Mouse (Mus musculus): Measurements from ENCODE around the gene Kcnma1.
A peak's percentile ranks its signal among the peaks of the same experiment; 100 is the strongest.

The Kcnma1 gene

DNA sequence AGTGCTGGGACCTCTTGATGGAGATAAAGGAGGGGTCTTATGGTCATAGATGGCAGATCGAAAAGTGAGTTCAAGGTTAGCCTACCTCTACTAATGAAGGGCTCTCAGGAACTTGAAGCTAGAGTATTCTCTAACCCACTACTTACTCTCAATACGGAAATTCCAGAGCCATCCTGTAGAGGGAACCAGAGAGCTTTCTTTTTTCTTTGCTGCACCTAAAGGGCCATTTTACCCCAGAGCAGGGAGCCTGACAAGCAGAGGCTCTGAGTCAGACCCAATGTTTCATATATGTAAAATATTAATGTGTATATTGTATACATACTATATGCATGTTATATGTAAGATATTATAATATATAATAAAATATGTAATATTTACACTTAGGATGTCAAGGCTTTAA lies 431.1 kb downstream of the Kcnma1 start:
- DNase-seq: peak; percentile 10 to 60

DNA sequence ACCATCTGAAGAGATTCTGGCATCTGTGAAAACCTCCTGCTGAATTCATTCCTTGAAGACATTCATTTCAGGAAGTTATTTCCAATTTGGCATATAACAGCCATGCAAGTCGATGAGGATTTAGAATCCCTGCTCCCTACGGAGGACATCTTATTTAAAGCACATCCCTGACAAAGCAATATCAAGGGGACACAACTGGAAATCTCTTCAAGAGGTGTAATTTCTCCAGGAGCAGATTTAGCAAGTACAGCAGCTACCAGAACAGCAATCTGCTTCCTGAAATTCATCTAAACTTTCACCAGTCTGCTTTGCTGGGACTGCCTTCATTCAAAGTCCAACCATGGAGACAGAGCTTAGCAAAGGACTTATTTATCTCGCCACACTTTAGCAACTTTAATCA lies 433.0 kb downstream of the Kcnma1 start:
- DNase-seq: no peak

DNA sequence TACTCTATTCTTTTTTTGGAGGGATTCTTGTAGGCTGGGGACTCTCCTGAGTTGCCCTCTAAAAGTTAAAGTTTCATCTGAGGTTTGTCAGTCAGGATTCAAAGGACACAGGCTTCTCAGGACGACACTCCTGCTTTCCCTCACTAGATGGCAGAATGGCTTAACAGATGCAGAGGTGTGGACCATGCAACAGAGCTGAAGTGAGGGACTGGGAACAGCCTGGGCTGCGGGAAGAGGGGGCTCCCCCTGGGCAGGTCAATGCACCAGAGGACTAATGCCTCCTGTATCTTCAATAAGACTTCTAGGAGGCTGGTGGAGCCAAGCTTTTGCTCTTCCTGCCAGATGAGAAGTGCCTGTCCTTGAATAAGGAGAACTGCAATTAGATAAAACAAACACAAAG lies 438.3 kb downstream of the Kcnma1 start:
- DNase-seq: no peak

DNA sequence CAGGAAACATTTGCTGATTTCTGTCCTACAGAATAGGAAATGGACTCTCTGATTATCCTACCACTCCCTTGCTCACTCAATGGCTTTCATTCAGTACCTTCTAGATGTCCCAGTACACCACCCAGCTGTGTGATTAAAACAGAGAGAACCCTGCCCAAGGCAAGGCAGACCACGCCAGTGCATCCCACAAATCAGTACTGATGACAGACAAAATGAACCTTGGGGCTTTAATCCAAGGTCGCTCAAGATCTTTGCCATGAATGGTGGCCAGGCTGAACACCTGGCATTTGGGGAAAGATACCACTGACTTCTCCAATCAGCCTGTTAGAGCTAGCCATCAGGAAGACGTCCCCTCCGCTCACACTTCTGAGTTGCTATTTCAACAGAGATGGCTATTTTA lies 440.2 kb downstream of the Kcnma1 start:
- DNase-seq: no peak

DNA sequence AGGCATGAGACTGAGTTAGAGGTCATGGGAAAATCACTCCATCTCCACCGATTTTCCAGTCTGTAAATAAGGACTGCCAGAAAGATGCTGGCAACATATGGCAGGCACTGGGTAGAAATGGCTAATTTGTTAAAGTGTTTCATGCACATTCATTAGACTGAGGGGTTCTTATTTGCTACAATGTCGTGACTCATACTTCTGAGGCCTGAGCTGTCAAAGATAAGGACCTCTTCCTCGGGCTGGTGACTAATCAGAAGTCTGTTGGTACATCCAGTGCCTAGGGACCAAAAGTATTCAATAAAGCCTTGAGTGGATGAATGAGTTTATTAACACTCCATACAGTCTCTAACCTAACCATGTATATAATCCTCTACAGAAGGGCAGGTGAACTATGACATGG lies 440.9 kb downstream of the Kcnma1 start:
- no peak for DNase-seq

DNA sequence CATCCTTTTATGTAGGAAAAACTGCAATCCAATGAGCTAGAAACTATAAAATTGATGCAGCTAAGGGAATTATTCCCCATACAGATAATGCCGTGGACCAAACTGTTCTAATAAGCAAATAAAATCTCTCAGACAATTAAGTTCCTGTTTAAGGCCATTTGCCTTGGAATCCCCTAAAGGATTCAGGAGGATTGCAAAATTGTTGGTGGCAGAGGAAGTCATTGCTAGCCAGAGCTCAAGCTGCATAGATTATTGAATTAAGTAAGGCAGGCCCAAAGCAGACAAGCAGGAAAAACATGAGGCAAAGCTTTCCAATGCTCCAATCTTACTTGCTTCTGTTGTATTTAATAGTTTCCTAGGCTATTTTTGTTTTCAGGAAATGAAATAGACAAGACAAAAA lies 441.5 kb downstream of the Kcnma1 start:
- DNase-seq: no peak

DNA sequence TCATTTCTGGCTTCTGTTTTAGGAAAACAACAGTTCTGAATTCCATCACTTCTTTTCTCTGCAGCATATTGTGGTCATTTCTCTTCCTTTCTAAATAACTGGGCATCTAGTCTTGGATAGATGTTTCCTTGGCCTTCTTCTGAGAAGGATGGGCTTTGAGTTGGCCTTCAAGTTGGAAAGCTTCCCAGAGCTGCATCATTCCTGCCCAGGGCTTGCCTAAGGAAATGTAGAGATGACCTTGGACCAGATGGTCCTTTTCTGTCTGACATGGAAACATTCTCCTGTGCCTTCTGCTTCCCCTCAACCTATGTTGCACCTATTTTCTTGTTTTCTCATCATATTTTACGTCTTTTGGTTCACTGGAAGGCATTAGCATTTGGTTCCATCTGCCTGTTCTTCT lies 444.0 kb downstream of the Kcnma1 start:
- peak in 1 of 2 experiments; percentile 28 for DNase-seq

DNA sequence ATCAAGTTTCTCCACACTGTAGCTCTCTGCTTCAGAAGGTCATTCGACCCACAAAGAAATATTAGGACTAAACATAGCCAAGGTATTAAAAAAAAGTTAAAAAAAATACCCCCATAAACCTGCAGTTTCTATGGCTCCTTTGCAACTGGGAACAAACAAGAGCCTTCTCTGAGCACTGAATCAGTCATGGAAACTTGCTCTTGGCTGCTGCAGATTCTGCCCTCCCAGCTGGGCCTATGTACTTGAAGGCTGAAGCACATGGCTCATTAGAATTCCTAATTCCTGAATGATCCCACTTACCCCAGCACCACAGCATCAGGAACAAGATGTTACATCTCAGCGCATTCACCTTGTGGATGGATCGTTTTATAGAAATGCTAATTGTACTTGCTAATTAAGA lies 448.4 kb downstream of the Kcnma1 start:
- no peak for DNase-seq

DNA sequence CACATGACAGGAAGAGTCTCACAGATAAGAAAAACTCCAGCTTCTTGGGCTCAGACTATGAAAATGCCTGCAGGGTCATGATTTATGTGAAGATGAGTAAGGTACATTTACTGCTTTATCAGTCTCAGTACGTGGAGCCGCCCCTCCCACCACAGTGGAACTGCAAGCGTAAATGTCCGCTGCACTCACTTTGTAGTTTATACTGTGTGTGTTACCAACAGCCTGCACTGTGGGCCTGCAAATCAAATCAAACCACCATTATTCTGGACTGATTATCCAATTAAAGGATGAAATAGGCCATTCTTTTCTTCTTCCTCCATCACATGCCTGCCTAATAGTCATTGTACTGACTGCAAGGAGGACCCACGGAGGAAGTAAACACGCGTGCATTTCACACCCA lies 449.8 kb downstream of the Kcnma1 start:
- no peak for DNase-seq

DNA sequence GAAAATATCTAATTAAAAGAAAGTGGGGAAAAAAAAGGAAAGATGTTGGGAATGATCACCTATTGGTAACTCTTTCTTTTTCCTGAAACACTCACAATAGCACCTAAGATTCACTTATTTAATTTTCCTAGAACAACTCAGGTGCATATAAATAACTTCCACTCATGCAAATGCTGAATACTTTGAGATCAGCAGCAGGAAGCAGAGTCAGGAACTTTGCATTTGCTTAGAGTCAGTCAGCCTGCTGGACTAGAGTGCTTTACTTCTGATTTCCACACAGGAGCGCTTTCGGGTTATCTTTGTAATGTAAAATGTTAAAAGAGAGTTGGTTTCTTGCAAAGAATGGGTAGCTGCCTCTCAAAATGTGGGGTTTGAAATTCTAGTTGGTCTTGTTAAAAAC lies 451.1 kb downstream of the Kcnma1 start:
- no peak for DNase-seq

DNA sequence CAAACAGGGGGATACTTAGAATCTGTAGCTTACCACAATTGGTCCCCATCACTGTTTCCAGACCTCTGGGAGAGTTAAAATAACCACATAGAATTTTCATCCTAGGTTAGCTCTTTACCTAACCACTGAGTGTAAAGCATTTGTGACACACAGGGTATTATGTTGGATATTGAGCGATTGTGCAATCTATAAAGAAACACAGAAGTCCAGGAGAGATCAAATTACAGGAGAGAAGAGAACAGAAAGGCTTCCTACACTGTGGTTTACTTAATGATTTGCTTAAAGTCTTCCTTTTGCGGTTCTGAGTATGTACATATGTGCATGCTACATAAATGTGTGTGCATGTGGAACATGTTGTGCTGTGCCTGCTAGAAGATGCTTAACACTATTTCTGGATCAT lies 458.6 kb downstream of the Kcnma1 start:
- no peak for DNase-seq

DNA sequence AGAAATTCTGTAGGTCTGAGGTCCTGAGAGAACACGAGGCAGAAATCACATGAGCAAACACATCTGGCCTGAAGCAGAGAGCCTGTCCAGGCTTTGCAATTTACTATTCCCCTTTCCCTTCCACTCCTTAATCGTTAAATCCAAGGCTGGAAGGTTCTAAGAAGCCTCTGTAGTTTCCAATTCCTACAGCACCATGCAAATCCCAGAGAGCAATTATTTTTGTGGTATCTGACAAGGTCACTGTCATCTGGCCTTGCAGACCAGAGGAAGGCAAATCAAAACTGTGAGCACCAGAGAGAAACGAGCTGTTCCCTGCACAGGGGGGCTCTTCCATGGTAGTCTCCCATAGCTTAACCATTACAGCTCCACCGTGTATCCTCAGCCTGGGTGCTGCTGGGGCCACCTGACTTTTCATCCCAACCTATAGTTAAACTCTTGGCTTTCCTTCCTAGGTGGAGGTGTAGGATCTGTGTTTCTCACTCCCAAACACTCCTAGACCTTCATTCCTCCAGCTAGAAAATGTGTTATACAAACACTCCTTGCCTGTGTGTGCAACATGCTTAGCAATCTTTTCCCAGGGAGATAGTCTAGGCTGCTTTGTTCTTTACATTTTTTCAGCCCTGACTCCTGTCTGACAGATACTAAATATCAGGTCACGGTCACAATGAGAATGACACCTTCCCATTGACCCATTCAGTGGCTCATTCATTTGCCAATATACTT lies 461.9 kb downstream of the Kcnma1 start:
- DNase-seq: no peak

DNA sequence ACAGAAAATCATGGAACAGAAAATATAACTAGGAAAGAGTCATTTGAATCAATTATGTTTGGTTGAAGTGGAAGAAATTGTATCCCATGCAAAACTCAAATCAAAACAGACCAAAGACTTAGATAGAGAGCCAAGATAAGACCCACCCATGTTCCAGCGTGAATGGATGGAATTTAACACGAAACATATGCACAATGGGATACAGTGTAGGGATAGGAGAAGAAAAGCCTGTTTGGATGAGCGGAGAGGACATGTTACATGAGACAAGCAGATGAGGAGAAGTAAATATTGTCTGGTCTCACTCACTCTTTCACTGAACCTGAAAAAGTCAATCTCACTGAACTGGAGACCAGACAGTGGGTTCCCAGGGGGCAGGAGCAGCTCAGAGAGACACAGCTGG lies 463.8 kb downstream of the Kcnma1 start:
- DNase-seq: no peak

DNA sequence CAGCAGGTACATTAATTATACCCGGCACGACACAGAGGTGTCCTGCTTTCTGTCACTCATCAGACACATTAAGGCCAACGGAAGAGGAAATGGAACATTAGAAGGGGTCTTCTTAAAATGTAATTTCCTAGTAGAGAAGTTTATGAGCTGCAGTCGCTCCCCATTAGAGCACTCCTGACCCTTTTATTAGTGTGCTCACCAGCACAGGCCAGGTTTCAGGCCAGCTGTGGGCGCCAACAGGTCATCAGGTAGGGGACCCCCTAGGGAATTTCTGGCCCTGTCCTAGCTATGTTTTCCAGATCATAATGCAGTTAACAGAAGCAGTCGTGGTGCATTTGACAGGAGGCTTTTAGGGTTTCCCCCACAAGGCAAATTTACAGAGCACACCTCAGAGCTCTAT lies 472.2 kb downstream of the Kcnma1 start:
- DNase-seq: no peak

DNA sequence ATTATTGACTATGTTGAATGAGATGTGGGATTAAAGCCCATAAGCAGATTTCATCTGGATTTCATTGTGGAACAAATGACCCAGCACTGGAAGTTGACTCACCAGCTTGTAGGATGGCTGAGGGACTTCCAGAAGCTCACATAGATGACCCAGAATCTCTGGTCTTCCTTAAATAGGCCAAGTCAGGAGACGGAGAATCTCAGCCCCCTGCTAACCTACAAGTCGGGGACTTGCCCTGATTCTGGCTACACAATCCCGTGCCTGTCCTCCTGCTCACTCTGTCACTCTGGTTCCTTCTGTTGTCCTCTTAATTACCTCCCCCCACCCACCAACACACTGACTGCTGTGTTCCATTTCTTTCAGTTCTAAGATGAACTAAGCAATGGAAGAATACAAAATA lies 474.7 kb downstream of the Kcnma1 start:
- DNase-seq: no peak

DNA sequence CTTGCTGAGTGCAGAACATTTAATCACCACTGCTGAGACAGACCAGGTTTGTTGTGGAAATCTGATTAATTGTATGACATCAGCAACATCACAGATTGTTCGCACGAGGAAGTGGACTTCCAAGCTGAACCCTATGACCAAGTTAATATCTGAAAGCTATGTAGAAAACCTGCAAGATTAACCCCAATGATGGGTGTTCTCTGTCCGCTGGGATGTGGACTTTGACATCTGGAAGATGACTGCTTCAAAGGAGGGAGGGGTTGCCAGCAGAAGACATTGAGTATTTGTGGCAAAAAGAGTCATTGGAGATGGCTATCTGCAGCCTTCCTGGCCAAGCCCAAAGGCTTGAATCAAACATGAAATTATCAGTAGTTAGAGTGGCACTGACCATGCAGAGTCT lies 480.9 kb downstream of the Kcnma1 start:
- no peak for DNase-seq

DNA sequence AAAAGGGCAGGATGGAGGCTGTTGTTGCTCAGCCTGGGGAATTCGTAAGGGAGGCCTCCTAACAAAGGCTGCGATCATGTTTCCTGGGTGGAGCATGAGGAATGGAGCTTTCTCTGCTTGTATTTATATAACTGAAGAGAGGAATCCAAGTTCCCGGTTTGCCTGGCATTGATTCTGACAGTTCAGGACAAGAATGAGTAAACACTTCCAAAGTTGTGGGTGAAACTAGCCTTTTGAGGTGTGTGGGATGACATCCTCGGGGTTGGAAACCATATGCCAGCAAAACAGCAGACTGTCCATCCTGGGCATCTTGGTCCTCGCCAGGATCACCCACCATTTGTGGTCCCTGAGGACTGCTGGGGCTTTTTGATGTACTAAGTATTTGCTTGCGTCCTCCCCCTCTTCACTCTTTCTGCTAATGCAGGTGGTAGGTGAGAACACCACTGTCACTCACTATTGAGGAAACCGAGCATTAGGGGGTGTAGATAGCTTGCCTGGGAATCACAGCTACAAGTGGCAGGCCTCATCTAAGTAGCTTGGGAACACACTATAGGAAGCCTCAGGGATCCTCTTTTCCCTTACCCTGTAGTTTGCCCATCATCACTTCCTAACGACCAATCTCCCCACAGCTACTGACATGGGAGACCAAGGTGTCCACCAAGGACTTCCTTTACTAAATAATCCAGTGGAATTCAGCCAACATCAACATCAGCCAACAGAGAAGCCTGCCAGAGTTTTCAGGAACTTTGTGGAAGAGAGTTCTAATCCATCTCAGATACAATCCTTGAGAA lies 482.4 kb downstream of the Kcnma1 start:
- DNase-seq: no peak

DNA sequence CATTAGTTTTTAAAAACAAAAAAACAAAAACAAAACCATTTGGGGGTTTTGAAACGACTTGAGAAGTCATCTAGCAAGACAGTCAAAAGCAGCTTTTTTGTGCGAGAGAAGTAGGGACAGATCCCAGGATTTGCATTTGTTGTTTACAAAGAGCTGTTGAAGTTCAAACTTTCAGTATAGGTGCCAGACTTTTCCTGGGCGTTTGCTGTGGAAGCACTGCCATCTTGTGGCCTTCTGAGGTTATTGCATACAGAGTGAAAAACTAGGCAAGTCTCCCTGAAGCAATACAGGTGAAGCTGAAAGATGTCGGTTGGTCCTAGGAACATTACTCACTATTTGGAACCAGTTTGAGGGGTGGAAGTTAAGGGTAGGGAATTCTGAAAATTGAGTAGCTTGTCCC lies 484.6 kb downstream of the Kcnma1 start:
- peak; percentile 28 to 61 for DNase-seq

DNA sequence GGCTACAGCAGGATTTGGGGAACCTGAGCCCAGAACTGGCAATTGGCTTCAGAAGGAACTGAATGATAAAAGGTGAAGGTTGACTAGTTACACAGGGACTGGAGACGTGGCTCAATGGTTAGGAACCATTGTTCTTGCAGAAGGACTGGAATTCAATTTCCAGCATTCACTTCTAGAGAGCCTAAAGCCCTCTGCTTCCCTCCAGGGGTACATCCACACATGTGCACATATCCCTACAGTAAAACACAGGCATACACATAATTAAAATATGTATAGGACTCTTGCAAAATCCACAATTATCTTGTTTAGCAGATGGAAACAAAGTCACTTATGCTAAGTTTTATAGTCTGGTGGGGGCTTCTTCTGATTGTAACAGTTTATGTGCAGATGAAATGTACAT lies 485.1 kb downstream of the Kcnma1 start:
- DNase-seq: no peak

DNA sequence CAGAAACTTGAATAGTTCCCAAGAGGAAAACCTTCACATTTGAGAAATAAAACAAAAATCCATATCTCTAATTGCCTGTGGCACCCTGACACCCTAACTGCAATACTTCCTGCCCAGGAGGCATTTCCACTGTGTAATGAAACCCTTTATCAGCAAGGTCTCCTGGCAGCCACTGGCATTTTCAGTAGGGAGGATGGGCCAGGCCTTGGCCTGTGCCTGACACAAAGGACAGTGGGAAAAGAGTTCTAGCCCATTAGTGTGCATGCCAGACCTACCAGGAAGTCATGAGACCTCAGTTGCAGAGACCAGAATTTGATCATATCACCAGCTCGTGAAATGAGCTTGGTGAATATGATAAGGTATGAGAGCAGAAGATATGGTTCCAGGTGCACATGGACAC lies 488.4 kb downstream of the Kcnma1 start:
- DNase-seq: no peak

DNA sequence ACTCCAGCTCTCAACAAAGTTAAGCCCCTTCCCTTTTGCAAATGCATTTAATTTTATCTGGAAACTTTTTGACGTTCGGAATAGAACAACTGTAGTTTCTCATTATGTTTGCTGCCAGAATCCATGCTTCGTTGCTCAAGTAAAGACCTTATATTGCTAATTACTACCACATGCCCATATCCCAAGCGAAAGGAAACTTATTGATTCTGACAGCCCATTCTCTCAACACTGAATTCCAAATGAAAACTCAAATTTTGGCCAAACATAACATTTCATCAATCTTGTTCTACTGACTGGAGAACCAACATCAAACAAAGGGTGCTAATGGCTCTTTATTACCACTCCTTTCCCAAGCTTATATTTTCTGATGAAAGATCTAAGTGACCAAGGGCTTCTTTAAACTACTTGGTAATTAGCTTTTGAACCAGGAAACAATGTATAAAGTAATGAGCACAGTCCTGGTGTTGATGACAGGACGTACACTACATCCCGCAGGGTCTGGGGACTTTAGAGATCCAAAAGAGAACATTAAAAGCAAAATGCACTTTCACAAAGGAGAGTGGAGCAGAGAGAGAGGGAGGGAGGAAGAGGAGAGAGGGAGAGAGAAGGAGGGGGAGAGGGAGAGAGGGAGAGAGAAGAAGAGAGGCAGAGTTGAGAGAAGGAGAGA lies 490.3 kb downstream of the Kcnma1 start:
- no peak for DNase-seq

DNA sequence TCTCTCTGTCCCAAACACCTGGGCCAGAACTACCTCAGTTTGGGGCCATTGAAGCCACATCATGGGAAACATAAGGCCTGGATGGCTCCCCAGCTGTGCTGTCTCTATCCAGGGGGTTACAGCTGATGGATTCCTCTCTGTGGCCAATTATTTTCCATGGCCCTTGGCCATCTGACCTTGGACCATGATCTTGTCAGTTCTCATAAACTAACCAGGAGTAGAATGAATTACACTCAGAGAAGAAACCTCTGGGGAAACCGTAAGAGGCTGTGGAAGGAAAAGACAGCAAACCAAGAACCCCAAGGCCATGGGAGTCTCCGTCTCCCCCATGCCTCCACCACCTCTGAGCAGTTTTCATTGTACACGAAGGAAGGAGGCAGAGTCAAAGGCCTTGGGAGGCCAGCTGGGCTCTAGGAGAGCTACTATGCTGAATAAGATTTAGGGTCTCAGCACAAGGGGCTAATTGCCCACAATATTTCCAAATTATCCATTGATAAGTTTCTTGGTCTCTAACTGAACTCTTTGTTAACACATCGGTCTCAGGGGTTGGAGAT lies 491.6 kb downstream of the Kcnma1 start:
- DNase-seq: no peak

DNA sequence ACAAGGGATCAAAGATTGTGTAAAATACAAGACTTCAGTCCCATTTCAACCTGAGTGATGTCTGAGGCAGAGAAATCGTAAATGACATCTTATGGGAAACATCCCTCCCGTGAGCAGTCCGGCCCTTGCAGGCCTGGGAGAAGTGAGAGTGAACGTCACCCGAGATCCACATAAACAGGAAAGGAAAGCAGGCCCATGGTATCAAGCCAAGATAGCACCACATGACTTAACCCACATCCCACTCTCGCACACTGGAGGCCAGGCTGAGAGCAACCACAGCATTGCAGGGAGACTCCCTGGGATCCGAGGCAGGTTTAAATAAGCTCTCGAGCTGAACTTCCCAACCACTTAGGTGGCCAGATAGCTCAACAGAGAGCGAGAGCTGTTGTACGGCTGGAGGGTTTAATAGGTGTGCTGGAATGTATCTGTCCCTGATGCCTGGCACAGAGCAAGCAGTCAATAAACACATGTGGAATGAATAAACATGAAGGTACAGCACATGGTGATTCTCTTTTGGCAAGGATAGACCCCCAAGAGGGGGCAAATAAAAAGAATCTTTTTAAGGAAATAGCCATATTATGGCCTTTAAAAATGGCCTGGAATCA lies 493.1 kb downstream of the Kcnma1 start:
- DNase-seq: no peak

Measured in cerebellum, postnatal 36 days (tissue).